Mouse (Mus musculus) limb, embryonic 13.5 days (tissue): ENCODE measurements around the gene Med21. TPM values are rescaled to one million over a fixed set of nuclear protein-coding genes. Genes with fewer than 3 reads are reported as not detected.

Experiments
- ATAC-seq: fragments of 200-750 bp; cut with Nextera tagmentation; 2 replicates; pipeline ENCODE4 v1.8.0; 2017; ENCODE audit warnings: low read depth, moderate number of reproducible peaks, moderate TSS enrichment; ENCODE audit not compliant: low FRiP score
- H3K27ac ChIP-seq: fragments of 300-500 bp; sonication (generic); 2 replicates; pipeline ENCODE4 v1.5.1; 2015; ENCODE audit warnings: inconsistent platforms, mild to moderate bottlenecking, moderate library complexity
- H3K27me3 ChIP-seq: fragments of 300-500 bp; sonication (generic); 2 replicates; pipeline ENCODE4 v1.6.1; 2015; ENCODE audit warnings: mild to moderate bottlenecking, inconsistent platforms
- H3K36me3 ChIP-seq: fragments of 300-500 bp; sonication (generic); 2 replicates; pipeline ENCODE4 v1.6.1; 2015; ENCODE audit warnings: inconsistent platforms, mild to moderate bottlenecking, moderate library complexity
- H3K4me1 ChIP-seq: fragments of 300-500 bp; sonication (generic); 2 replicates; pipeline ENCODE4 v1.6.1; 2015; ENCODE audit warnings: inconsistent platforms
- H3K4me2 ChIP-seq: fragments of 300-500 bp; sonication (generic); replicated peaks from 2 replicates; pipeline ENCODE4 v1.6.1; 2015; ENCODE audit warnings: inconsistent platforms, mild to moderate bottlenecking, moderate library complexity
- H3K4me3 ChIP-seq: fragments of 300-500 bp; sonication (generic); 2 replicates; pipeline ENCODE4 v1.5.1; 2015; ENCODE audit warnings: moderate library complexity, mild to moderate bottlenecking, inconsistent platforms
- H3K9ac ChIP-seq: fragments of 300-500 bp; sonication (generic); 2 replicates; pipeline ENCODE4 v1.6.1; 2015; ENCODE audit warnings: mild to moderate bottlenecking, inconsistent platforms
- H3K9me3 ChIP-seq: fragments of 300-500 bp; sonication (generic); 2 replicates; pipeline ENCODE4 v1.6.1; 2016; ENCODE audit warnings: inconsistent platforms
- WGBS: fragments of 180-500 bp; shearing (Covaris S2); methylation state at CpG from one replicate; pipeline ENCODE4 v1.1.7; 2015; 5-methylcytosine and 5-hydroxymethylcytosine counted together
- polyA plus RNA-seq: library from polyadenylated mRNA; unstranded; fragments of >200 nt; fragmentation: Nextera tagmentation; extraction: Ambion mirVana; gene quantifications from 2 replicates; pipeline ENCODE4 v1.2.1, GENCODE M21; 2015

The Med21 gene
- polyA plus RNA-seq, 1 experiment from 2014 or later = 165 TPM

DNA sequence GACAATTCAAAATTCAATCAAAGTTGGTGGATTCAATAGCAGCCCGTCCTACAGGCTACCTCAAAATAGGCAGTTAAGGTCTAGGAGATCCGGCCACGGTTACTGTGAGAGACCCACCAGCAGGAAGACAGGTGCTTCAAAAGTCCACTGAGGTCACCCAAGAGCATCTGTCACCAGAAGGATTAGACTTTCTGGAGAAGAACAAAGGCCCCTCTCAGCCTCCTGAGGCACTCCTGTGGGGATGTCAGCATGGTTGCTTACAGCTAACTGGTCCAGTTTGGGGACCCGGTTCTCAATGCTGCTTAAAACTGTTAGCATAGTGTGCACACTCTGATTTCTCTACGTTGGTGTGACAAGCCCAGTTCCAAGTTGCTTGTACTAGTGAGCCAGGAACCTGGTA lies 29.8 kb downstream of the Med21 start:
- no peak overlapping the region for H3K9ac ChIP-seq
- no peak overlapping the region for H3K27ac ChIP-seq
- 0 out of 2 replicates have a peak, but pooled peaks cover 7% of the 10 kb centered on the region for H3K9me3 ChIP-seq
- H3K4me1 ChIP-seq = no peaks in the 10 kb centered on the region
- no peak overlapping the region for H3K4me3 ChIP-seq
- no peaks in the 10 kb centered on the region for H3K36me3 ChIP-seq
- no peak for ATAC-seq
- H3K27me3 ChIP-seq = no peaks in the 10 kb centered on the region
- H3K4me2 ChIP-seq = no peak overlapping the region
- 81% methylated on average over 5 of the region's 5 CpGs for WGBS

DNA sequence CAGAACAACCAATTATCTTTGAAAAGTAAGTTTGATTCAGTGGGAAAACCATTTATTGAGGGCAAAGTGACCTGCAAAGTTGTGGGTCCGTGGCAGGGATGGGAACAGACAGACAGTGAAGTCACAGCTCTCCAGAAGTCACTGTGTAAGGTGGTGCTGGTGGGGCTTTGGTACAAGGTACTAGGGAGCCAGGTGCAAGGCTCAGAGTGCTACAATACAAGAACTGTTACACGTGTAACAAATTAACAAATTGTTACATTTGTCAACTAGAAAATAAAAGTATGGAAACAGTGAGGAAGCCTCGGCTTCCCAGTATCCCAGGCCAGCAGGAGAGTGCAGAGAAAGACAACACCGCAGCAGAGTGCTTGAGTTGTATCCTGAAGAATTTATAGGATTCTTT lies 31.3 kb downstream of the Med21 start:
- Histone ChIP-seq H3K27me3 (no peaks in the 10 kb centered on the region), H3K9ac (no peak overlapping the region), H3K4me2 (no peak overlapping the region), H3K9me3 (0 out of 2 replicates have a peak, but pooled peaks cover 7% of the 10 kb centered on the region), H3K4me1 (no peaks in the 10 kb centered on the region), H3K27ac (no peak overlapping the region), H3K4me3 (no peak overlapping the region), H3K36me3 (no peaks in the 10 kb centered on the region)
- no peak for ATAC-seq
- 77% methylated on average over 4 of the region's 4 CpGs for WGBS

DNA sequence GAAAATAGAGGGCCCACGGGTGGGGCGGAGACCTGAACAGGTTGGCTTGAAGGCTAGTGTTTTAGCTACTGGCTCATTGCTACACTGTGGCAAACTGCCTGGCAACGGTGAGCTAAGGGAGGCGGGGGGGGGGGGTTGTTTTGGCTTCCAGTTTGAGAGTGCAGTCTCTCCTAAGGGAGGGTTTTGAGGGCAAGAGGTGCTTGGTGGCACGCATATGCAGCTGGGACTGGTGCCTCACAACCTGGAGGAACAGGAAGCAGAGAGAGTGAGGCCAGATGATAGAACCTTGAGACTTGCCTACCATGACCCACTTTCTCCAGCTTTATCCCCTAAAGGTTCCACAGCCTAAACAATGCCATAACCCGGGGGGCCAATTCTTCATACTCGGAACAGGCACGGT lies 32.1 kb downstream of the Med21 start:
- H3K4me3 ChIP-seq = no peak overlapping the region
- 82% methylated on average over 8 of the region's 8 CpGs for WGBS
- H3K27ac ChIP-seq = peak overlapping the region; percentile 23; the same call in 1 of the 2 replicates
- ATAC-seq = no peak
- H3K4me1 ChIP-seq = no peaks in the 10 kb centered on the region
- H3K27me3 ChIP-seq = no peaks in the 10 kb centered on the region
- no peaks in the 10 kb centered on the region for H3K36me3 ChIP-seq
- 0 out of 2 replicates have a peak, but pooled peaks cover 7% of the 10 kb centered on the region for H3K9me3 ChIP-seq
- no peak overlapping the region for H3K4me2 ChIP-seq
- H3K9ac ChIP-seq = no peak overlapping the region

DNA sequence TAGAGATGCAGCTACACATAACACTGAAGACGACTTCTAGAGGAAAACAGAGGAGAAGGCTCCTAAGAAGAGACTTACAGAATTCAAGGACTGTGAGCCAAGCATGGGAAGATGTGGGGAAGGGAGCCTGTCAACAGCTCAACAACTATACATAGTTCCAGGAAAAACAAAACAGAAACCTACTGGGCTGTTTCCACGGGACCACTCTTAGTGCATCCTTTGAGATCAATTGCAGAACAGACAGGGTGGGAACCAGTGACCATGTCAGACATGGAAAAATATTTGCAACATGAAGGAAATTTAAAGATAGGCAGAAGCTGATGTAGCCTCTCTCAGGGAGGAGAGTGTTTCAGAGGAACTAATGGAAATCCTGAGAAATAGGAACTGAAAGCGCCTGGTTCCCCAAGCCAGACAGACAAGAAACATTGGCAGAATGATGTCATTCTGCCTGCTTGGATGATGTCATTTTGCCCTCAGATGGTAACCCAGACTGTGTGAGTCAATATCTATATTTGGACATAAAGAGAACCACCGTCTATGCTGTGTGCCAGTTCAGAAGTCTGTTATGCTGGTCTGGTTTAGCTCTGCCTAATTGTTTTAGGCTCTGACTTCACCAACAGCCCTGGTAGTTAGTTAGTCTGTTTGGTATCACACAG lies 32.7 kb downstream of the Med21 start:
- no peaks in the 10 kb centered on the region for H3K36me3 ChIP-seq
- no peak overlapping the region for H3K4me2 ChIP-seq
- H3K27ac ChIP-seq = peak overlapping the region; percentile 23; the same call in 1 of the 2 replicates
- H3K9ac ChIP-seq = no peak overlapping the region
- H3K27me3 ChIP-seq = no peaks in the 10 kb centered on the region
- 0 out of 2 replicates have a peak, but pooled peaks have one; percentile 51 for ATAC-seq
- H3K4me1 ChIP-seq = no peaks in the 10 kb centered on the region
- WGBS = 74% methylated on average over 4 of the region's 4 CpGs
- H3K9me3 ChIP-seq = 0 out of 2 replicates have a peak, but pooled peaks cover 10% of the 10 kb centered on the region
- no peak overlapping the region for H3K4me3 ChIP-seq

- Histone ChIP-seq H3K9me3 (peaks cover 4% of the 10 kb centered on the region; the same call in 1 of the 2 replicates), H3K27me3 (no peaks in the 10 kb centered on the region), H3K4me3 (no peak overlapping the region), H3K36me3 (no peaks in the 10 kb centered on the region), H3K4me2 (no peak overlapping the region), H3K27ac (no peak overlapping the region), H3K9ac (no peak overlapping the region), H3K4me1 (no peaks in the 10 kb centered on the region)
- WGBS = 81% methylated on average over 10 of the region's 10 CpGs
- no peak for ATAC-seq
Measured at GRCm38 (mm10) chr6:146676904-146677303, 34.6 kb downstream of the Med21 start.

- H3K4me3 ChIP-seq = no peak overlapping the region
- H3K4me2 ChIP-seq = no peak overlapping the region
- 63% methylated on average over 10 of the region's 10 CpGs for WGBS
- no peak overlapping the region for H3K27ac ChIP-seq
- no peaks in the 10 kb centered on the region for H3K27me3 ChIP-seq
- no peaks in the 10 kb centered on the region for H3K4me1 ChIP-seq
- no peaks in the 10 kb centered on the region for H3K36me3 ChIP-seq
- ATAC-seq = no peak
- no peak overlapping the region for H3K9ac ChIP-seq
- peaks cover 4% of the 10 kb centered on the region; the same call in 1 of the 2 replicates for H3K9me3 ChIP-seq
Measured at GRCm38 (mm10) chr6:146678136-146679070, 36.1 kb downstream of the Med21 start.

GRCm38 (mm10) chr6:146683881-146684280 lies 41.5 kb downstream of the Med21 start:
- no peak for ATAC-seq
- Histone ChIP-seq H3K27me3 (no peaks in the 10 kb centered on the region), H3K36me3 (no peaks in the 10 kb centered on the region), H3K27ac (no peak overlapping the region), H3K4me2 (no peak overlapping the region), H3K9ac (no peak overlapping the region), H3K4me3 (no peak overlapping the region), H3K9me3 (peaks cover 4% of the 10 kb centered on the region; the same call in 1 of the 2 replicates), H3K4me1 (no peaks in the 10 kb centered on the region)
- WGBS = 83% methylated on average over 4 of the region's 4 CpGs

GRCm38 (mm10) chr6:146685781-146686308 lies 43.5 kb downstream of the Med21 start:
- no peaks in the 10 kb centered on the region for H3K36me3 ChIP-seq
- WGBS = 82% methylated on average over 17 of the region's 17 CpGs
- no peaks in the 10 kb centered on the region; the same call in 1 of the 2 replicates for H3K9me3 ChIP-seq
- H3K4me2 ChIP-seq = no peak overlapping the region
- H3K27ac ChIP-seq = no peak overlapping the region
- no peak overlapping the region for H3K9ac ChIP-seq
- no peaks in the 10 kb centered on the region for H3K27me3 ChIP-seq
- no peak for ATAC-seq
- no peak overlapping the region for H3K4me3 ChIP-seq
- no peaks in the 10 kb centered on the region for H3K4me1 ChIP-seq

- Histone ChIP-seq H3K27ac (no peak overlapping the region), H3K9ac (no peak overlapping the region), H3K4me3 (no peak overlapping the region), H3K27me3 (no peaks in the 10 kb centered on the region), H3K9me3 (no peaks in the 10 kb centered on the region), H3K4me1 (no peaks in the 10 kb centered on the region), H3K4me2 (no peak overlapping the region), H3K36me3 (no peaks in the 10 kb centered on the region)
- WGBS = 72% methylated on average over 5 of the region's 5 CpGs
- ATAC-seq = no peak
Measured at GRCm38 (mm10) chr6:146686463-146687196, 44.3 kb downstream of the Med21 start.

DNA sequence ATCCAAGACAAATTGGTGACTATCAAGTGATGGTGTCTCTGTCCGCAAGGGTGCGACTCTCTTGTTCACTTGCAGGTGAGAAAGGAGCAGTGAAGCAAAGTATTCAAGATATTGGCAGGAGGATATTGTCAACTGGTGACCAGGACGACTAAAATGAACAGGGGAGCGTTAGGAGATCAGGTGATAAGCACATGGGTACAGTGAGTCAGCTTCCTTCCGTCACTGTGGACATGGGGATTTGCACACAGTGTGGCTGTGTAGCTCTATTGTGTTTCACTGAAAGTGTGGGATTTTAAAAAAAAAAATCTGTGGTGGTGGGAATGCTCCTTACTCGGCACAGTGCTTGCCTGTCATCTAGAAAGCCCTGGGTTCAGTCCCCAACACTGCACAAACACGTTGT lies 45.7 kb downstream of the Med21 start:
- WGBS = 87% methylated on average over 7 of the region's 7 CpGs
- ATAC-seq = no peak
- Histone ChIP-seq H3K9ac (no peak overlapping the region), H3K4me3 (no peak overlapping the region), H3K27ac (no peak overlapping the region), H3K36me3 (no peaks in the 10 kb centered on the region), H3K4me2 (no peak overlapping the region), H3K27me3 (no peaks in the 10 kb centered on the region), H3K4me1 (no peaks in the 10 kb centered on the region), H3K9me3 (no peaks in the 10 kb centered on the region)

GRCm38 (mm10) chr6:146688861-146689260 lies 46.5 kb downstream of the Med21 start:
- Histone ChIP-seq H3K9ac (no peak overlapping the region), H3K4me1 (no peaks in the 10 kb centered on the region), H3K36me3 (no peaks in the 10 kb centered on the region), H3K27me3 (no peaks in the 10 kb centered on the region), H3K9me3 (no peaks in the 10 kb centered on the region), H3K4me2 (no peak overlapping the region), H3K4me3 (no peak overlapping the region), H3K27ac (no peak overlapping the region)
- WGBS = 66% methylated on average over 5 of the region's 5 CpGs
- no peak for ATAC-seq
